Mouse (Mus musculus): Measurements from ENCODE around the gene Tusc1. TPM values are rescaled to one million over a fixed set of nuclear protein-coding genes. Genes with fewer than 3 reads are reported as not detected.
A peak's percentile ranks its signal among the peaks of the same experiment; 100 is the strongest.

Gene Tusc1
- polyA plus RNA-seq (2015; fragmentation: Nextera tagmentation; extraction: Ambion mirVana) = 9.7 and 10.1 TPM in 2 replicates

- Histone ChIP-seq H3K27me3 (replicated peaks; ENCODE audit: control insufficient read depth, insufficient read depth, low read length) (no peaks in the 10 kb centered on the region), H3K4me3 (ENCODE audit: low read depth, low read length) (peak within 1 kb of the TSS; percentile 68), H3K4me2 (replicated peaks; ENCODE audit: low read depth) (peak within 1 kb of the TSS; percentile 95), H3K27ac (ENCODE audit: low read depth, low read length) (peak within 1 kb of the TSS; percentile 95), H3K4me1 (replicated peaks; ENCODE audit: control insufficient read depth, insufficient read depth, low read length) (no peaks in the 10 kb centered on the region), H3K36me3 (ENCODE audit: control insufficient read depth, insufficient read depth) (no peaks in the 10 kb centered on the region), H3K9ac (ENCODE audit: low read depth, low read length) (peak within 1 kb of the TSS; percentile 91), H3K9me3 (ENCODE audit: control insufficient read depth) (no peaks in the 10 kb centered on the region)
- ATAC-seq = peak; percentile 89
- peak; percentile 21; the same call in 1 of the 2 replicates for TF ChIP-seq CTCF (IDR thresholded peaks at IDR 0.05; ENCODE audit: low read depth)
- WGBS = 1% methylated on average over 74 of the region's 97 CpGs
Measured at GRCm38 (mm10) chr4:93335118-93336003, at the start of gene Tusc1. Tusc1 (minus strand) TSS chr4:93335511.

DNA sequence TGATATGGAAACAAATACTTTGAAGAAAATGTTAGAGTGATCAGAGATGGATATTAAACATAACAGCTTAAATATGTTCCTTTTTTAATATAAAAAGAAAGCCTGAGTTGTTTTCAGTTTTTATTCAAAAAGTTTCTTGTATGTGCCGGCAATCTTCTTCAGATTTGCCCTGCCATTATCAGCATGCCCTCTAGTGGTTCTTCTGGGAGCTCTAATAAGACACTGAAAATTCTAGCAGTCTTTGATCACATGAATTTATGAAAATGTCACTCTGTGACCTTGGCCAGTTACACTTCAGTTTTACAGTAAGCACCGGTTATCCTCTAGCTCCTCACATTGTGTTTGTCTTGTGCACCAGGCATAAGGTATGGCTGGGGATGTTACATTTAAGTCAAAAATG, 17.6 kb upstream of the Tusc1 start:
- peak; percentile 66 for TF ChIP-seq CTCF (IDR thresholded peaks at IDR 0.05; ENCODE audit: low read depth)
- WGBS = 58% methylated on average over 2 of the region's 2 CpGs
- H3K4me2 ChIP-seq (replicated peaks; ENCODE audit: low read depth) = no peak overlapping the region

DNA sequence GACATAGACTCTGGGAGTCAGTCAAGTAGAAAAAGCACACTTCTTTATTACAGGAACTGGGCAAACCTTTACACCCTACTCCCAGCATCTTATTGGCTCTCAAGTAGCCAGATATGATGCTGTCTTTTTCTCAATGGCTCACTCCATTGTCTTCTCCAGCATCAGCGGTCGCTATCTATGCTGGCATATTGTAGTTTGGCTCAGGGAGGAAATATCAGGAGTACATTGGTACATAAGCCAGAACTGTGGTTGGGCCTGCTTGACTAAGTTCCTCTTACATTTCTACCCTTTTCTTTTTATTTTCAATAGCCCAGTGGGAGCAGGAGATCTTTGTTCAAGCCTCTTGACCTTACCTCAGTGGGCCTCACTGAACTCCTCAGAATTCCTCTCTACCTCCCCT, 9.0 kb upstream of the Tusc1 start:
- no peaks in the 10 kb centered on the region for H3K4me1 ChIP-seq (replicated peaks; ENCODE audit: control insufficient read depth, insufficient read depth, low read length)
- no peak overlapping the region for H3K4me3 ChIP-seq (ENCODE audit: low read depth, low read length)
- H3K9ac ChIP-seq (ENCODE audit: low read depth, low read length) = no peak overlapping the region
- no peaks in the 10 kb centered on the region for H3K27me3 ChIP-seq (replicated peaks; ENCODE audit: control insufficient read depth, insufficient read depth, low read length)
- WGBS = 93% methylated on average over 2 of the region's 2 CpGs
- ATAC-seq = no peak
- no peak overlapping the region for H3K4me2 ChIP-seq (replicated peaks; ENCODE audit: low read depth)
- no peaks in the 10 kb centered on the region for H3K36me3 ChIP-seq (ENCODE audit: control insufficient read depth, insufficient read depth)
- no peak overlapping the region for H3K27ac ChIP-seq (ENCODE audit: low read depth, low read length)
- no peaks in the 10 kb centered on the region for H3K9me3 ChIP-seq (ENCODE audit: control insufficient read depth)
- TF ChIP-seq CTCF (IDR thresholded peaks at IDR 0.05; ENCODE audit: low read depth) = no peak

More for the DNA sequence above, 17.6 kb upstream of the Tusc1 start:
- Histone ChIP-seq H3K27ac (ENCODE audit: low read depth, low read length) (no peak overlapping the region), H3K27me3 (replicated peaks; ENCODE audit: control insufficient read depth, insufficient read depth, low read length) (no peaks in the 10 kb centered on the region), H3K4me3 (ENCODE audit: low read depth, low read length) (no peak overlapping the region), H3K36me3 (ENCODE audit: control insufficient read depth, insufficient read depth) (no peaks in the 10 kb centered on the region), H3K9me3 (ENCODE audit: control insufficient read depth) (no peaks in the 10 kb centered on the region), H3K9ac (ENCODE audit: low read depth, low read length) (no peak overlapping the region), H3K4me1 (replicated peaks; ENCODE audit: control insufficient read depth, insufficient read depth, low read length) (no peaks in the 10 kb centered on the region)
- no peak for ATAC-seq

- Histone ChIP-seq H3K9ac (ENCODE audit: low read depth, low read length) (no peak overlapping the region), H3K4me1 (replicated peaks; ENCODE audit: control insufficient read depth, insufficient read depth, low read length) (no peaks in the 10 kb centered on the region), H3K36me3 (ENCODE audit: control insufficient read depth, insufficient read depth) (no peaks in the 10 kb centered on the region), H3K9me3 (ENCODE audit: control insufficient read depth) (no peaks in the 10 kb centered on the region), H3K4me2 (replicated peaks; ENCODE audit: low read depth) (no peak overlapping the region), H3K27me3 (replicated peaks; ENCODE audit: control insufficient read depth, insufficient read depth, low read length) (no peaks in the 10 kb centered on the region), H3K27ac (ENCODE audit: low read depth, low read length) (no peak overlapping the region), H3K4me3 (ENCODE audit: low read depth, low read length) (no peak overlapping the region)
- no peak for TF ChIP-seq CTCF (IDR thresholded peaks at IDR 0.05; ENCODE audit: low read depth)
- ATAC-seq = no peak
Measured at GRCm38 (mm10) chr4:93341568-93341967, 6.3 kb upstream of the Tusc1 start.

DNA sequence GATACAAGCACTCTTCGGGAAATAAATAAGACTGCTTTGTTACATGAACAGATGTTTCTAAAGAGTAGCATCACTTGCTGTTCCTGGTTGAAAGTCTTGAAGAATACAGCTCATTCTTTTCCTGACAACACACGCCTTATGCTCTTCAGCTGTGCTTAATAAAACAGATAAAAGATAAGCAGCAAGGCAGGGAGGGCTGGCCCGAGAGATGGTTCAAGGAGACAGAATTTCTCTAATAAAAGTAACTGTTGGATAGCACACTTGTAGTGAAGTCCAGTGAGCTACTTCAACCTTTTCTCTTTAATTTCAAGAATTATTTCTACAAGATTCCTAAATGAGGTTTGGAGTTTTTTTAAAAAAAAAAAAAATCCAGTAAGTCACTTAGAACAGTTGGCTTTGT, 2.7 kb upstream of the Tusc1 start:
- H3K27me3 ChIP-seq (replicated peaks; ENCODE audit: control insufficient read depth, insufficient read depth, low read length) = no peaks in the 10 kb centered on the region
- no peak for TF ChIP-seq CTCF (IDR thresholded peaks at IDR 0.05; ENCODE audit: low read depth)
- no peak overlapping the region for H3K4me2 ChIP-seq (replicated peaks; ENCODE audit: low read depth)
- H3K9ac ChIP-seq (ENCODE audit: low read depth, low read length) = no peak overlapping the region
- no peaks in the 10 kb centered on the region for H3K4me1 ChIP-seq (replicated peaks; ENCODE audit: control insufficient read depth, insufficient read depth, low read length)
- no peak for ATAC-seq
- WGBS = 55% methylated on average over 3 of the region's 3 CpGs
- H3K36me3 ChIP-seq (ENCODE audit: control insufficient read depth, insufficient read depth) = no peaks in the 10 kb centered on the region
- no peaks in the 10 kb centered on the region for H3K9me3 ChIP-seq (ENCODE audit: control insufficient read depth)
- H3K27ac ChIP-seq (ENCODE audit: low read depth, low read length) = no peak overlapping the region
- H3K4me3 ChIP-seq (ENCODE audit: low read depth, low read length) = no peak overlapping the region

DNA sequence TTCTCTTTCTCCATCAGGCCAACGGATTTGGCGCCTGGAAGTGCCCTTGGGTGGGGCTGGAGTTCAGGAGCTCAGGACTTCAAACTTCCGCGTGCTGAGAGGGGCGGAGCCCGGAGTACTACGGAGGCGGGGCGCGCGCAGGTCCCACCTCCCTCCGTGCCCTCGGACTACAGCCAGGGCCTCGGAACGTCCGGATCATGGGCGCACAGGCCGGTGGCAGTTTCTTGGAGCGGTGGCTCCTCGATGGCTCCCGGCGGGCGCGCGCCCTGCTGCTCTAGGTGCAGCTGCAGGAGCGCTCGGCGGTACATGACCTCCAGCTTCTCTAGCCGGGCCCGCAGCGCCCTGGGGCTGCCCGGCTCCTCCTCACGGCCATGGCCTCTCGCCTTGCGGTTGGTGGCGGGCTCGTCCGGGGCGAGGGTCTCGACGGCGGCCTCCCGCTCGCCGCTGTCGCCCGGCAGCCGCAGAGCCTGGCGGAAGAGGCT, 634 bp downstream of the Tusc1 start:
- peak overlapping the region; percentile 68 for H3K4me3 ChIP-seq (ENCODE audit: low read depth, low read length)
- peak overlapping the region; percentile 91 for H3K9ac ChIP-seq (ENCODE audit: low read depth, low read length)
- H3K4me2 ChIP-seq (replicated peaks; ENCODE audit: low read depth) = peak overlapping the region; percentile 95
- WGBS = under 1% methylated on average over 48 of the region's 49 CpGs
- peak overlapping the region; percentile 95 for H3K27ac ChIP-seq (ENCODE audit: low read depth, low read length)
- ATAC-seq = peak; percentile 91
- H3K27me3 ChIP-seq (replicated peaks; ENCODE audit: control insufficient read depth, insufficient read depth, low read length) = no peaks in the 10 kb centered on the region
- no peaks in the 10 kb centered on the region for H3K9me3 ChIP-seq (ENCODE audit: control insufficient read depth)
- TF ChIP-seq CTCF (IDR thresholded peaks at IDR 0.05; ENCODE audit: low read depth) = no peak
- H3K36me3 ChIP-seq (ENCODE audit: control insufficient read depth, insufficient read depth) = no peaks in the 10 kb centered on the region
- H3K4me1 ChIP-seq (replicated peaks; ENCODE audit: control insufficient read depth, insufficient read depth, low read length) = no peaks in the 10 kb centered on the region

All from intestine, postnatal 0 days (tissue).